Mouse (Mus musculus) forebrain, embryonic 16.5 days (tissue): ENCODE data around the gene Cpsf7. TPM values are rescaled to one million over a fixed set of nuclear protein-coding genes. Genes with fewer than 3 reads are reported as not detected.
"Not testable (repeated sequence)": the region's sequence is repeated elsewhere in the genome, so short reads cannot be mapped to it uniquely, and the experiment has no call there.

Experiments used
- ATAC-seq: fragments of 200-750 bp; cut with Nextera tagmentation; 2 replicates; pipeline ENCODE4 v1.8.0; 2017; ENCODE audit warnings: mild to moderate bottlenecking, moderate library complexity
- H3K27ac ChIP-seq: fragments of 300-500 bp; sonication (generic); 2 replicates; pipeline ENCODE4 v1.5.1; 2014; ENCODE audit warnings: low read length, control low read depth
- H3K27me3 ChIP-seq: fragments of 300-500 bp; sonication (generic); replicated peaks from 2 replicates; pipeline ENCODE4 v1.6.1; 2014; ENCODE audit warnings: low read length; ENCODE audit not compliant: control insufficient read depth, insufficient read depth
- H3K36me3 ChIP-seq: fragments of 300-500 bp; sonication (generic); 2 replicates; pipeline ENCODE4 v1.6.1; 2014; ENCODE audit not compliant: control insufficient read depth, insufficient read depth
- H3K4me1 ChIP-seq: fragments of 300-500 bp; sonication (generic); replicated peaks from 2 replicates; pipeline ENCODE4 v1.6.1; 2014; ENCODE audit warnings: low read length; ENCODE audit not compliant: control insufficient read depth, insufficient read depth
- H3K4me2 ChIP-seq: fragments of 300-500 bp; sonication (generic); 2 replicates; pipeline ENCODE4 v1.6.1; 2014; ENCODE audit warnings: mild to moderate bottlenecking, low read length, control low read depth
- H3K4me3 ChIP-seq: fragments of 300-500 bp; sonication (generic); replicated peaks from 2 replicates; pipeline ENCODE4 v1.5.1; 2014; ENCODE audit warnings: mild to moderate bottlenecking, low read length, control low read depth
- H3K9ac ChIP-seq: fragments of 300-500 bp; sonication (generic); replicated peaks from 2 replicates; pipeline ENCODE4 v1.6.1; 2014; ENCODE audit warnings: low read depth, low read length, control low read depth
- H3K9me3 ChIP-seq: fragments of 300-500 bp; sonication (generic); 2 replicates; pipeline ENCODE4 v1.6.1; 2016; ENCODE audit warnings: low read length; ENCODE audit not compliant: control insufficient read depth
- WGBS: fragments of 180-500 bp; shearing (Covaris S2); extraction: QIAGEN DNeasy Blood & Tissue Kit; methylation state at CpG from one replicate; pipeline ENCODE4 v1.1.7; 2014; 5-methylcytosine and 5-hydroxymethylcytosine counted together
- polyA plus RNA-seq: library from polyadenylated mRNA; unstranded; fragments of >200 nt; fragmentation: Nextera tagmentation; extraction: Ambion mirVana; gene quantifications from 2 replicates; pipeline ENCODE4 v1.2.1, GENCODE M21; 2015

Cpsf7 gene
- polyA plus RNA-seq, 1 experiment from 2014 or later, result 59.3 TPM

DNA sequence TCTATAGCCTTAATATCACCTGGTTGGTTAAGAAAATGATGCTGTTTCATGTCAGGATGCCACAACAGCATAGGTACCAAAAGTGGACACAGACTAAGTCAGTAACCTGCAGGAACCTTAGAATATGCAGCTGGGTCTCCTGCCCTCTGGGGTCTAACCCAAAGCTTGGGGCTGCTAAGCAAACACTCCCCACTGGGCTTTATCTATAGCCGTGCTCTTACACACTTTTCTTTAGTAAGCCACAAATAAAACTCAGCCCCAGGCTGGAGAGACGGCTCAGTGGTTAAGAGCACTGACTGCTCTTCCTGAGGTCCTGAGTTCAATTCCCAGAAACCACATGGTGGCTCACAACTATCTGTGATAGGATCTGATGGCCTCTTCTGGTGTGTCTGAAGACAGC, 31.9 kb downstream of the Cpsf7 start:
- no peaks in the 10 kb centered on the region for H3K27me3 ChIP-seq
- H3K4me3 ChIP-seq, result no peak overlapping the region
- peaks cover 17% of the 10 kb centered on the region for H3K4me1 ChIP-seq
- H3K4me2 ChIP-seq, result no peak overlapping the region
- 73% methylated on average over 2 of the region's 2 CpGs for WGBS
- H3K27ac ChIP-seq, result no peak overlapping the region
- H3K36me3 ChIP-seq, result no peaks in the 10 kb centered on the region; the same call in 1 of the 2 replicates
- ATAC-seq, result no peak
- no peak overlapping the region for H3K9ac ChIP-seq
- H3K9me3 ChIP-seq, result no peaks in the 10 kb centered on the region

DNA sequence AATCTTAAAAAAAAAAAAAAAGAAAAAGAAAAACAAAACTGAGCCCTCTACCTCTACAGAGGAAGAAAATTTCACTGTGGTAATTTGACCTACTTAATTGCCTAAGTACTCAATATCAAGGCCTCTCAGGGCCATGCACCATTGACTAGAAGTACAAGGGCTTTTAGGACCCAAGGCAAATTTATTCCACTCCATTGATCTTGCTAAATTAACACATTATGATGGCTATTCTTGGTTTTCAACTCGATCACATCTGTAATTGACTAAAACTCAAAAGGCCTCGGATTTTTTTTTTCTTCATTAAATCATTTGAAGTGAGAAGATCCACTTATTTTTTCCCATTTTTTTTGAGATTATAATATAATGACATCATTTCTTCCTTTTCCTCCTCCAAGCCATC, 32.4 kb downstream of the Cpsf7 start:
- Histone ChIP-seq H3K27ac (no peak overlapping the region), H3K9ac (no peak overlapping the region), H3K4me2 (no peak overlapping the region), H3K4me3 (no peak overlapping the region), H3K9me3 (no peaks in the 10 kb centered on the region), H3K36me3 (no peaks in the 10 kb centered on the region), H3K27me3 (no peaks in the 10 kb centered on the region), H3K4me1 (peaks cover 17% of the 10 kb centered on the region)
- 70% methylated on average over 2 of the region's 2 CpGs for WGBS
- no peak for ATAC-seq

- 72% methylated on average over 4 of the region's 4 CpGs for WGBS
- H3K4me3 ChIP-seq, H3K27ac ChIP-seq, H3K36me3 ChIP-seq, H3K9ac ChIP-seq, H3K9me3 ChIP-seq, ATAC-seq, H3K27me3 ChIP-seq, H3K4me2 ChIP-seq: not testable (repeated sequence)
- H3K4me1 ChIP-seq, result peaks cover 17% of the 10 kb centered on the region
Observed at GRCm38 (mm10) chr19:10557837-10558375, 32.8 kb downstream of the Cpsf7 start.

DNA sequence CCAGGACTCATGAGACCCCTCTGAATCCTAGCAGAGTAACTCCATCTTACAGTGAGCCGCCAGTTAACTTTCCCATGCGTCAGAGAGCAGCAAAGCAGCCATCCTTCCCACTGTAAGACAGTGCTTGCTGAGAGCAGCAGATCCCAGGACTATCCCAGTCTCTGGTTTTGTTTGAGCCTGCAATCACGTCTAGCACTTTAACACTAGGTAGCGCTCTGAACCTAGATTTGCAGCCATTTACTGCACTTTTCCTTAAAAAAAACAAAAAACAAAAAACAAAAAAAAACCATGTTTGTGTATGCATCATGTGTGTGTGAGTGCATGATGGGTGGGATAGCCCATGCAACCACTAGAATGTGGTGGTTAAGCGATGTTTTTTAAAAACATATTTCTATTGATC, 35.0 kb downstream of the Cpsf7 start:
- Histone ChIP-seq H3K27ac (no peak overlapping the region), H3K36me3 (no peaks in the 10 kb centered on the region), H3K4me3 (no peak overlapping the region), H3K9ac (no peak overlapping the region), H3K4me2 (no peak overlapping the region), H3K9me3 (no peaks in the 10 kb centered on the region), H3K4me1 (peaks cover 9% of the 10 kb centered on the region), H3K27me3 (no peaks in the 10 kb centered on the region)
- ATAC-seq, result no peak
- 35% methylated on average over 5 of the region's 5 CpGs for WGBS

GRCm38 (mm10) chr19:10561558-10562314, 36.7 kb downstream of the Cpsf7 start:
- Histone ChIP-seq H3K4me2 (no peak overlapping the region), H3K36me3 (no peaks in the 10 kb centered on the region), H3K9ac (no peak overlapping the region), H3K27me3 (no peaks in the 10 kb centered on the region), H3K4me3 (no peak overlapping the region), H3K27ac (no peak overlapping the region), H3K4me1 (no peaks in the 10 kb centered on the region), H3K9me3 (no peaks in the 10 kb centered on the region)
- WGBS, result 71% methylated on average over 6 of the region's 6 CpGs
- no peak for ATAC-seq

GRCm38 (mm10) chr19:10562351-10562750, 37.3 kb downstream of the Cpsf7 start:
- no peak for ATAC-seq

GRCm38 (mm10) chr19:10564278-10564677, 39.2 kb downstream of the Cpsf7 start:
- H3K27me3 ChIP-seq, result no peaks in the 10 kb centered on the region
- H3K36me3 ChIP-seq, result no peaks in the 10 kb centered on the region
- H3K4me3 ChIP-seq, result no peak overlapping the region
- no peaks in the 10 kb centered on the region for H3K9me3 ChIP-seq
- 82% methylated on average over 6 of the region's 6 CpGs for WGBS
- H3K4me1 ChIP-seq, result no peaks in the 10 kb centered on the region
- no peak overlapping the region for H3K27ac ChIP-seq
- no peak for ATAC-seq
- no peak overlapping the region for H3K9ac ChIP-seq
- H3K4me2 ChIP-seq, result no peak overlapping the region

More at GRCm38 (mm10) chr19:10562351-10562750, 37.3 kb downstream of the Cpsf7 start:
- Histone ChIP-seq H3K27ac (no peak overlapping the region), H3K4me1 (no peaks in the 10 kb centered on the region), H3K9ac (no peak overlapping the region), H3K27me3 (no peaks in the 10 kb centered on the region), H3K4me2 (no peak overlapping the region), H3K36me3 (no peaks in the 10 kb centered on the region), H3K4me3 (no peak overlapping the region), H3K9me3 (no peaks in the 10 kb centered on the region)
- 53% methylated on average over 5 of the region's 5 CpGs for WGBS

DNA sequence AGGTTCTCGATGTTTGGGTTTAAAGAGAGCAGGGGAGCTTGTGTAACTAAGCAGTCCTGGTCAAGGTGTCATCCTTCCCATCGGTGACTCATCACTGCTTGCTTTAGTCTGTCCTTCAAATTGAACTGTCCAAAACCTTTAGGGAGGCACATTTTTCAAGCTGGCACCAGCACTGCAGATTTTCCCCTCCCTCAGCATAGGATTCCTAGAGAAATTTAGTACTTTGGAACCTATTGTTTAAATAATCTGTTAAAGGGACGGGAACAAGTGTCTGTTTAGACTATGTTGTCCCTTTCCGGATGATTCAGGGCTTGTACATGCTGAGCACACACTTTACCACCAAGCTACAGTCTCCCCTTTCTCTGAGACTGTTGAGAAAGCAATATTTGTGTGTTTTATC, 40.2 kb downstream of the Cpsf7 start:
- H3K4me3 ChIP-seq, result no peak overlapping the region
- no peak overlapping the region for H3K27ac ChIP-seq
- no peak overlapping the region for H3K4me2 ChIP-seq
- no peaks in the 10 kb centered on the region for H3K9me3 ChIP-seq
- no peaks in the 10 kb centered on the region for H3K4me1 ChIP-seq
- no peaks in the 10 kb centered on the region; the same call in 1 of the 2 replicates for H3K36me3 ChIP-seq
- 76% methylated on average over 4 of the region's 4 CpGs for WGBS
- H3K9ac ChIP-seq, result no peak overlapping the region
- ATAC-seq, result no peak
- no peaks in the 10 kb centered on the region for H3K27me3 ChIP-seq

DNA sequence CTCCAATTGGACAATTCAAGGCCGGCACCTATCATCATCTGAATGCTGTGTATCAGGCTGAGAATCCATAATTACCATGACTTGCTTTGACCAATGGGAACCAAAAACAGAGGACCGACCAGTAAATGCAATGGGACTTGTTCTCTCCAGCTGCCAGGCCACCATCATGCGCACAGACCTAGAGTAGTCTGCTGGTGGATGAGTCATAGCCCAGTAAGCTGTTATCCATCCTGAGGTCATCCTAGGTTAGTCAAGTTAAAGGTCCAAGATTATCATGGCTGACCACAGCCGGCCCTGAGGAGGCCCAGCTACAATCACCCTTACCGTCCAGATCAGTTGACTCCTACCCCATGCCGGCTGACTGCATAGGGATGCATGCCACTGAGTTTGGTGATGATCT, 44.6 kb downstream of the Cpsf7 start:
- no peaks in the 10 kb centered on the region for H3K4me1 ChIP-seq
- H3K27me3 ChIP-seq, result no peaks in the 10 kb centered on the region
- 97% methylated on average over 6 of the region's 6 CpGs for WGBS
- no peak for ATAC-seq
- H3K9me3 ChIP-seq, result no peaks in the 10 kb centered on the region
- H3K4me3 ChIP-seq, result no peak overlapping the region
- no peak overlapping the region for H3K9ac ChIP-seq
- H3K4me2 ChIP-seq, result no peak overlapping the region
- peaks cover 3% of the 10 kb centered on the region; the same call in 1 of the 2 replicates for H3K36me3 ChIP-seq
- H3K27ac ChIP-seq, result no peak overlapping the region
